Mouse (Mus musculus) left cerebral cortex, adult 11 months (tissue): ENCODE measurements around the gene Mid1.

ENCODE experiments used
- DNase-seq: peaks from one replicate; pipeline ENCODE4 v3.0.0; 2022; ENCODE audit warnings: low spot score

Mid1 gene

DNA sequence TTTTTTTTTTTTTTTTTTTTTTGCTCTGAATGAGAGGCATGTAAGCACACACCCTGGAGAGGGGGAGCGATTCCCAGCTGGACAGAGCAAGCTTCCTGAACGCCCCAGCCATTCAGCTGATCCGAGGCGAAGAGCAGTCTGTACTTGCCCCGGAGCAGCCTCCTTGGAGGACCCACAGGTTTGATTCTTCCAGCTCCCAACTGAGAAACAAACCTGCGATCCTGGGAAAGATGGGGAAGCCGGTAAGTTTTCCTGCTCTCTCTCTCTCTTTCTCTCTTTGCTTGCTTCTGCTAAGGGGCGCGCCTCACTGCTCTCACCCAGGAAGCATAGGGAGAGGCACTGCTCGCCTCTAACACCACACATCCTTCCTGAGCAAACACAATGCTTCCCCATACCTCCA, at the start of gene Mid1:
Gene Mid1 (plus strand): TSS at position 69 of the 400 bp plus-strand sequence.
- no peak for DNase-seq

DNA sequence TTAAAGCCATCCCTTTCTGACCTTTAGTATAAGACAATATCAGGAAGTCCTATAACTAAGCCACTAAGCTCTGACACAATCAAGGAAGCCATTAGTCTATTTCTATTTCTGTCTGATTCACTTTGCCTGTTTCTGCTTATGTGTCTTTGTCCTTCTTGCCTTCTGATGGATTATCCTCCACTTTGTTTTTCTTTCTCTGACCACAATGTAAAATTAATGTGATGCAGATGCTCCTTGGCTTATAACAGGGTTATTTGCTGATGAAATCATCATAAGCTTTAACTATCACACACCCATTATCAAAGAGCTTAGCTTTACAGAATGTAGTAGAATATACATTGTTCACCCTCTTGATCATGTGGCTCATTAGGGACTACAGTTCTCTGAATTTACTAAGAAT, 11.9 kb upstream of the Mid1 start:
- no peak for DNase-seq

DNA sequence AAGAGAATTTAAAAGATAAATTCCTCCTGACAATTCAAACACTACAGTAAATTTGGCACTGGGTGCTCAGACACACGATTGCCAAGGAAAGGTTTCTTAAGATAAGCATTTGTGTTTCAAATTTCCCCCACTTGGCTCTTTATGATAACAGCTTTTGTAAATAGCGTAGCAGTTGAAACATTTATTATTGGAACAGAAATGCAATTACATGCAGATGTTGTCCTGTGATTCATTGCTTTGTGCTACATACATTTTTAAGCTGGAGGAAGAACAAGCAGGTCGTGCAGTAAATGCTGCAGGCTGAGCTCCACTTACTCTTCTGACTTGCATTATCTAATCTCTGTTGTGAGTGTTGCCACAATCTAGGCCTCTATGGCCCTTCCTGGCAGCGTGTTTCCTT, 8.7 kb upstream of the Mid1 start:
- no peak for DNase-seq

DNA sequence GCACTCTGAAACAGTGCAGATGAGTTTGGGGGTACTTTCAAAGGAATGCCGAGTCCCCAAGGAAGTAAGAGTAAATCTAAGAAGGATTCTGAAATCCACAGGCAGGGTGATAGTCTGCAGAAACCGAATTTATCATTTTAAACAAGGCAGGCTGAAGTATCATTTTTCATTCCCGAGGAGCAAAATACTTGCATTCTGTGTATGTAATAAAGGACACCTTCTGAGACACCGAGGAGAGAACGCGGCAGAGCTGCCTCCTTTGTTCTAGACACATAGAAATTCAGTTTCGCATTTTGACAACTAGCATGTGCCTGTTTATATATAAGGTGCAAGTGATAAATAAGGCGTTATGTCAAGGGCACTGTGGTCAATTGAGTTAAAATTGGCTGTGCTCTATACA, 732 bp downstream of the Mid1 start:
- DNase-seq, result no peak

DNA sequence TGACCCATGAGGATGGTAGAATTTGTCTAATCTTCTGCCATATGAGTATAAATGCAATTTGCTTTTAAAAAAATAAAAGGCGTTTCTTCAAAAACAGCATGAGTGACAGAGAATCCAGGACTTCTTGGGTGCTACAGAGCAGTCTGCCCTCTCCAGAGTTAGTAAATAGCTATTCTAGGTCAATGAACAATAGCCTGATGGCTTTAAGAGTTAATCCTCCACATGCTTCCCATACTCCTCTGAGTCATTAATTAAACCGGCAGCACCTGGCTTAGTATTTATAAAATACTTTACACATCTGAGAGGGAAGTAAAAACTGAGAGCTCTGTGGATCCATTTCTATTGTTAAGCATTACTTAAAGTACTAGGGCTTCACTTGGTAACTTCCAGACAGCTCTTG, 6.2 kb downstream of the Mid1 start:
- no peak for DNase-seq

DNA sequence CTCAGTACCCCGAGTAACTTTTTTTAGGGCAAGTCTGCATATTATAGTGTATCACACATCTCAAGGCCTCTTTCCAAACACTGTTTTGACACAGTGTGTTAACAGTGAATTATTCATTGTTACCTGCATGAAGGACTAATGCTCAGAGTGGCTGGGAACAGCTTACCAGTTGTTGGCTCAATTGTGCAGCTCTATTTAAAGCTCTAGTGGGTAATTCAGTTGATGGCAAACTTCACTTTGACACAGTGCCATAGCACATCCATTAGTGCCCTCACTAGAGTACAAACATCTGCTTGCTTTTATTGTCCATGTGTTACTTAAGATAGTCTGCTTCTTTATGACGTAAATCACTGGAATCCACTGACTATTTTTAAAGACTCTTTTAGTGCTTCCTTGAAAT, 6.7 kb downstream of the Mid1 start:
- no peak for DNase-seq

DNA sequence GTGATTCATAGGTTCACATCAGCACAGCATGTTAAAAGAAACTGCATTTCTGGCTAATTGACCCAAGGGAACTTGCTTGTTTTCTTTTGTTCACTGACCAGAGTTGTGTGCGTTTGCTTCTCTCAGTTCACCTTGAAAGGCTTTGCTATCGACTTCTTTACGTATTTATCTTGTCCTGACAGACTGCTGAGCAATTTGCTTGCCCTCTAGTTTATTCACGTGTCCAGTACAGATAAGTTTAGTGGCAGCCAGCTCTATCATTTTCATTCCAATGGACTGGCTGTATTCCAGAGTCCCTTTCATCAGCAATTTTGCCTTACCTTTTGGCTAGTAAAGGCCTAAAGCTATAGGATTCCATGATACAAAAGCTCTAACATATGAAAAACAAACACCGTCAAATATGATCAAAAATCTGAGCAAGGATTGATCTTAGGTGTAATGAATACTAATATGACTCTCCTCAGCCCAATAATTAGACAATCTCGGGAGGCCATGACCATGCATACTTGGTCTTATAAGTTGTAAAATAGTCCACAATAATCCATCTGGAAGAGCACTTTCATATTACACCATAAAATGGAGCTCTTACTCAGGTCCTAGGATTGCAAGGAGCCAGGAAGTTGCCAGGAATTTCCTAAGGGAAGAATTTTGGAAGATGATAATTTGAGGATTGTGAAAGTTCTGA, 7.4 kb downstream of the Mid1 start:
- no peak for DNase-seq

DNA sequence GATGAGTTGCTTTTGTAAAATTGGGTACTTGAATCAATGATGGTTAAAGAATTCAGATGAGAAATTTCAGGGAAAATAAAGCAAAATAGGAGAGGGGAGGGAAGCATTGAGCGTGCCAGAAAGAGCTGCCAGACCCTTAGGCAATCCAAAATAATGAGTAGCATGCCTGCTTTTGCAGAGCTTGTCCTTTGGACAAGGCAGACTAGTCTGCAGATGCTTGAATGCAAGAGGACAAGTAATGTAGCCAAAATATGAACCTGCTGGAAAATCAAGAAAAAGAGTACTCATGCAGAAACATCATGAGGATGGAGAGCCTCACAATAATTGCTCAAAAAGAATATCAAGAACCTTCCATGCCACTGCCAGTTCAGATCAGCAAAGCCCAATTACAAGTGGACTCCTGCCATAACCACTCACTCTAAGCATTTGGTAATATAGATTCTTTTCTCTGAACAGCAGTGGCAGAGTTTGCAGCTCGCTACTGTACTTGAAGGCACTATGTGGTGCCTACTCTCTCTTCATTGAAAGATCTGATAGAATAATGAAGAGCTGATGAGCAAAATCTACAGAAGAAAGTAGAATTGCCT, 19.1 kb downstream of the Mid1 start:
- DNase-seq, result no peak

DNA sequence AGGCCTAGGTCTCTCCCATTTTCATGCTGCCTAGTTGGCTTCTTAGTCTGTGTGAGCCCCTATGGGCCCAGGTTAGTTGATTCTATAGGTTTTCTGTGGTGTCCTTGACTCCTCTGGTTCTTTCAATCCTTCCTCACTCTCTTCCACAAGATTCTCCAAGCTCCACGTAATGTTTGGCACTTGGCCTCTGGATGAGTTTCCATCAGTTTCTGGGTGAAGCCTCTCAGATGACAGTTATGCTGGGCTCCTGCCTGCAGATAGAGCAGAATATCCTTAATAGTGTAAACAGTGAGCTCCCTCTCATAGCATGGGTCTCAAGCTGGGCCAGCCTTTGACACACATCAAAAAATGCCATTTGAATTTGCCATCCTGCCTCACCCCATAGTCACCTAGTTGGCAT, 38.5 kb downstream of the Mid1 start:
- DNase-seq, result no peak

DNA sequence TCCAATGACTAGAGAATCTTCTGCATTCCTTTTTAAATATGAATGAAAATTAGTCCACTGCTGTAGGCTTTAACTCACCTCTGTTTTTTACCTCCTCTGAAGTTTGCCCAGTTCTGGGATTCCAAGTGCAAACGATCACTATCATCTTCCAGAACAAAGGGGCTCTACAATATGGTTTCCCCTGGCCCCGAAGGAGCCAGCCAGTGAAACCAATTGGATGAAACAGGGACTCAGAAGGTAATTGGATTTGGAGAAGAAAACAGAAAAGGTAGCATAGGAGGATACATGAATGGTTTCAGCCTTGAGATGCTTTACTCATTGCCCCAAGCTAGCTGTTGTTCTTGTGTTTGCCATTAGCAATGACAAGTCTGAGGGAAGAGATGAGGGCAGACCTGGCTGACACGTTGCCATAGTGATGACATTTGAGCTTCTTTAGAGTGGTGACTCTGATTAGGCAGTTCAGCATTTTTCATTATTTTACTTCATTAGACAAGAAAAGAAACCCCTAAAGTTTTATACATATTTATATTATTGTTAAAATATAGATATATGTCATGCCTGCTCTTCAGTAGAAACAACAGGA, 50.5 kb downstream of the Mid1 start:
- no peak for DNase-seq

DNA sequence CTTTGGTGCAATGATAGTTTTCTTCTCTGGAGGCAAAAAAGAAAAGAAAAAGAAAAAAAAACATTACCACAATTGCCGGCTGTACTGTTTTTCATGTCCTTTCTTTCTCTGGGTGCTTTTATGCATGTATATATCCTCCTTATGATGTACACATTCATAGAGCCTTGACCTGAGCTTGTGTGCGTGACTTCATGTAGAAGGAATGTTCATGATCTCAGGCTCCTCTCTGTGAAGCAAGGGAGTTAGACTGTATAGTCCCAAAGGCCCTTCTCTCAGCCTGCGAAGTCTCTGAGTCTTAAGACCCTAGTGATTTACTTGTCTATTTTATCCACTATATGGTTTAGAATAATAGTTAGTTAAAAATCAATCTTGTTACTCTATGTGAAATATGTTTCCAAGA, 73.0 kb downstream of the Mid1 start:
- no peak for DNase-seq

DNA sequence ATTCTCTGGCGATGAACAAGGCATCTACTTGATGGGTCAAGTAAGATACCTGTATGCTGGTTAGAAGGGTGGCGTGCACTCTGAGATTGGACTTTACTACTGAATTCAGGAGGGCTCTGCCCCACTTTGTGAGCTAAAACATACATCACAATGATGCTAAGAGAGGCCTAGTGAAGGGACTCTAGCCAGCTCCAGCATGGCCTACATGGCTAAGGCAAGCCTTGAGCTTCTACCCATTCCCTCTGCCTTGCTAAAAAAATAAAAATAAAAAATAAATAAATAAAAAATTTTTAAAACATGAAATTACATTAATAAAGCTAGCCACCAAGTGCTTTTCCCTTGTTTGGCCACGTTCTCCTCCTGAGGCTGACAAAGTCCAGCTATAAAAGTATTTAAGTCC, 94.5 kb downstream of the Mid1 start, which contains the start of gene 4933400A11Rik:
Gene 4933400A11Rik (minus strand): TSS at position 101 of the 400 bp plus-strand sequence.
- DNase-seq, result no peak

DNA sequence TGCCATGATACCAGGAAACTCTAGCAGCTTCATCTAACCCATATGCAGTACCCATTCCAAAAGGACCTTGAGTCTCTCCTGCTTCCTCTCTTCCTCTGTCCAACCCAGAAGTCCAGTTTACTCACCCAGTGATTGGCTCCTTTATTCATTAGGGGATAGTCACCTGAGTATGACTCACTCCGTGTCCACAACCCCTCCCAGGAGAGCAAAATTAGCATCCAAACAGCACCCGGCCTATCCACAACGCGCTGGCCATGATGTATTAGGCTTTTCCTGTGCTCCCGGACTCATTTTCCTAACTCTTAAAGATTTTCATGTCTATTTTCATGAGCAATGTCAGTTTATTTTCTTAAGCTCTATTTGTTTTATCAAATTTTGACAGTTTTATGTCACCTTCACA, 104.7 kb downstream of the Mid1 start:
- no peak for DNase-seq

DNA sequence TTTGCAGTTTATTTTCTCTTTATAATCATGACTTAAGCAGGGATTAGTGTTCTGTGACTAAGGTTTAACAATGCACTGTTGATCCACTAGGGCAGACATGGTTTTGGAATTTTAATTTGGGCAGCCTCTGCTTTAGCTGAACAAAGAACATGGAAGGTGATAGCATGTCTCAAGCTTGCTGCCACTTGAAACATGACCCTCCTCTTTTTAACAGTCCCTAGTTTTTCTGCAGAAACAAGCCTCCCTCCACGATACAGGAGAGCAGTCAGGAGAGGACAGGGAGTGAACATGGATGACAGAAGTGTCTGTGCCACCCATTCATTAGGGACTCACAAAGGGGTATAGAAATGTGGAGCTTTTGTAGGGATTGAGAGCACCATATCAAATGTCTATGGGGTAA, 107.9 kb downstream of the Mid1 start:
- DNase-seq, result no peak

DNA sequence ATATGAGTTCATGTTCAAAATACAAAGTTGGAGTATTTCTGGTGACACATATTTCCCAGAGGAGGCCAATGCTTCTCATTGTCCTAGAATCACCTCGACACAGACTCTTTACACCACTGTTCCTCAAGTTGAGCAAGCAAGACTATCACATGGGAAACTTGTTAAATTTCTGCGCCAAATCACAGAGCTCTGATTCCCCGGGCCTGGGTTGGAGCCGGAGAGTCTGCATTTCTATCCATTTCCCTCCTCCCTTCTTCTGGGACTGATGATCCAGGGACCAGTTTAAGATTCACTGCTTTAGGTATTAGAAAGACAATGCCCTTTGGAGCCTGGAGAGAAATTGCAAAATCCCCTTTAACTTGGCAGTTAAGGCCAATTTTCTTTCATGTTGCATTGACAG, 109.4 kb downstream of the Mid1 start:
- DNase-seq, result no peak

DNA sequence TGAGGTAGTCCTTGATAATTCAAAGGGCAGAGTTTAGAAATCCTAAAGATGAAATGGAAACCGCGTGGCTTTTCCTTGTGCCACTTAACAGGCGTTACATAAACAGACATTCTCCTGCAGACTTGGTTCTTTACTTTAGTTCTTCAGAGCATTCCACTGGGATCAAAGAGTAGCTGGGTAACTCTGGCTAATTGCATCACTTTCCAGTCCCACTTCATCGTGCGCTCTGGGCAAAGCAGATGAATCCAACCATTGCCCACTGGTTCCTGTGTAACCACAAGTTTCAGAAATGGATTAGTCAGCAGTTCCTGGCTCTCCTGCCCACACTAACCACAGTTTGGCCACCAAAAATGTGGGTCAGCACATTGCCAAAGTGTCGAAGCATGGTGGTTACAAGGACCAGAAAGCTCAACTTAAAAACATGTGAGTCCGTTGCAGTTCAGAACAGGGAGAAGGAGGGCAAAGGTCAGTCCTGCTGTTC, 109.9 kb downstream of the Mid1 start:
- no peak for DNase-seq

DNA sequence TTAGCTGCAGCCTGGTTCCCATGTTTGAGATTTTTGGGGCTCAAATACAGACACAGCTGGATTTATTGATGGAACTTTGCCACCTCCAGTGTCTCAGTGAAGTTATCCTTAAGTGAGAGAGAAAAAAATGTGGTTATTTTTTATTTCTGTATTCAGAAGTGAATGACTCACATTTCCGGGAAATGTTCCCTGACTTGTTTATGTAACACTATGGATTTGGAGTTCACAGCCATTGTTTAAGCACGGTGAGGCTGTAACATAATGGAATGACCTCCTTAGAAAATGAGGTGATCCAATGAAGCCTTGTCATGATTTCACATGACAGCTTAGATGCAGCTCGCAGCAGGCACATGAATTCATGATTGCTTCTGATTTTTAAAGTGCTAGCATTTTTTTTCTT, 112.1 kb downstream of the Mid1 start:
- no peak for DNase-seq

DNA sequence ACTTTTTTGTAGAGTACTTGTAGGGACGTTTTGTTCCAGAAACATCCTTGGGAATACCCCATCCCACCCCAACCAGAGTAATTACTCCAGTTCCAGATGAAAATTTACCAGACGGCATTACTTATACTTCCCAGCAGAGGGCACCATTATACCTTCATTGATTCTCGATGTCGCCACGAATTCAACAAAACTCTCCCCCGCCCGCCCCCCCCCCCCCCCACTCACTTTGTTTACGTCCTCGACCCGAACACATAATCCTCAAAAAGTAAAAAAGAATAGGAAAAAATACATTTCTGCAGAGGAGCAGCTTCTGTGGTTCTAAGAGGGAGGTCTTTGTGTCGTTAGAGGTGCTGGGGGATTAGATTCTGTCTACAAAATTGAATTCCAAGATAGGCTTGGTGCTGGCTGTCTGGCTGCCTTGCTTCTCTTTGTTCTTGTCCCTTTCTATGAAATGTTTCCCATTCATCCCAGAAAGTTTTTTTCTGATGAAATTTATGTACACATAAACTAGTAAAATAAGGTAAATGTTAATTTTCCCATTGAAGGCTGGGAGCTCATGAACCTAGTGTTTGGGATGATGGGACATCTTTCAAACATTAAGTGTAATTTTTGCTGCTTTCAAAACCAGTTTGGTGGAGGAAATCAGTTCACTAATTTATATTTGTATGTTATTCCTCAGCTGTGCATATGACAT, 114.1 kb downstream of the Mid1 start:
- peak; percentile 25 for DNase-seq

DNA sequence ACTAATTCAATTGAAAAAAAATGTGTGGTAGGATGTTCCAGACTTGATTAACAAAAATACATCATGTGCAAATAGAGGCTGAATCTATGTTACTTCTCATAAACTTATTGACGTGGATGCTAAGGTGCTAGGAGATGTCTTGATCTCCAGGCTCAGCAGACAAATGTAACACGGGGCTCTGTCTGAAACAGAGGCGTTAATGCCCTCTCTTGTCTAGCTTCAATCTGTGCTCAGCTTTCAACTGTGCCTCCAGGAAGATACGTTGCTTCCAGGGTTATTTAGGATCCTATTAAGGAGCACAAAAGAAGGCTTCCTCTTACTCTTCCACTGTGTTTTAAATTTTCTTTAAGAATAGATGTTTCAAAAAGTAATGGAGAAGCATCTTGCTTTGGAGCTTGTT, 115.2 kb downstream of the Mid1 start:
- DNase-seq, result no peak

DNA sequence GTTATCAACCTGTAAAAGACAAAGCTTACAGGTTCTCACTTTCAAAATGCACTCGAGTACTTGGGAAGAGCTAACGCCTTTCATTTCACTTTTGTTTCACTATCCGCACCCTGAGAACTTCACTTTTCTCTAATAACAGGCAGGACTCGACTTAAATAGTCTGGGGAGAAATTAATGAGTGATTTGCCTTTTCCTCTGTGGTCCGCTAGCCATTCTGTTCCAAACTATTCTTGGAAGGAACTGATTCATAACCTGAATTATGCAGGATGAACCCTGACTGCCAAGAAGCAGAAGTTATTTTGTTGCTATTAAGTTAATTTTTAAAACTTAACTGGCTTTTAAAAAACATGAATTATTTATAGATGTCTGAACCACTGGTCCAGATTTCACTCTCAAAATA, 120.8 kb downstream of the Mid1 start:
- no peak for DNase-seq

DNA sequence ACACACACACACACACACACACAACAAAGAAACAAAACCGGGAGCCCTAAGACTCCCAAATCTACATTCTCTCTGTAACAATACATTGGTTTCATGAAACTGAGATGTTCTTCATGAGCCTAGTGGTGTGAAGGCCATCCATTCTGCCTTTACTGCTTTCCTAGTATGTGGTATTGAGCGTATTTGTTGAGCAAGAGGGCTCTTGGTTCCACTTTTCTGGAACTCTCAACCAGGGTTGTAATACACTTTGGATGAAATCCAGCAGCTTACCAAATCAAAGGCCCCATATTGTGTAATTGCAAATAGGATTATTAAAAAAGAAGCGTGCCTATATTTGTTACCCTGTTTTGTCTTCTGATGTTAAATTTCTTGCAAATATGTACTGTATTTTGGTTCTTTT, 122.7 kb downstream of the Mid1 start:
- no peak for DNase-seq

DNA sequence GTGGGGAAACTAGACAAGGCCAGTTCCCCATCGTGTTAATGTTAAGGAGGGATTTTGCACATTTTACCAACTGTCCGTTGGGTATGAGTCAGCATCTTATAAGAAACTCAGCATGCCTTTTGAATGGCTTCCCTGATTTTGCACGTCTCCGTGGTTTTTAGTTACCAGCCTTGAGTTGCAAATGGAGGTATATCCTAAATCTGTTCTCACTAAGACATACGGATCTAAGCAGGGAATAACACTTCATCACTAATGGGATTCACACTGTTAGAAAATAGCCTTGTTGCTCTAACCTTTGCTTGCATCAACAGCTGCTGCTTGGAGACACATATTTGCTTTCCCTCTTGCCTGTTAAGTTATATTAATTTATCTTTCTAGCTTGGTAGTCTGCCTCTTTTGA, 126.3 kb downstream of the Mid1 start:
- DNase-seq, result no peak

DNA sequence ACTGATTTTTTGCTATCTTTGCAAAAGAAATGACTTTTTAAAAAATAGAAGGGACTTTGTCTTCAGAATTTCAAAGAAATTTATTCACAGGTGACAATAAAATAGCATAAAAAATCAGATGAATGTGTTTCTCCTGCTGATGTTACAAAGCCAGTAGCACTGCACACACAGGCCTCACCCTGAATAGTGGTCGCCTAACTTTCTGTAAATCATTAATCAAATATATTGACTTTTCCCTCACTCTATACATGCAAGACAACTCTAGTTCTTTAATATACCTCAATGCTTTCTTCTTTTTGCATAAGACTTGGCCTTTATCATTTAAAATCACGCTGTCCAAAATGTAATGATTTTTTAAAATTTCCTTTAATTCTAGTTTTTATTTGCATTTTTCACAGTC, 126.8 kb downstream of the Mid1 start:
- no peak for DNase-seq
